Mouse (Mus musculus) layer of hippocampus, adult 2 months (tissue): ENCODE data around the gene Pcsk2. TPM values are rescaled to one million over a fixed set of nuclear protein-coding genes. Genes with fewer than 3 reads are reported as not detected.

ENCODE experiments used
- DNase-seq, 2 experiments: peaks; one replicate each; pipeline ENCODE4 v3.0.0; 2022; ENCODE audit warnings: low spot score in 2 of 2
- H3K27ac ChIP-seq: fragments of 200-600 bp; 2 replicates; pipeline ENCODE4 v1.8.1; 2022
- H3K4me3 ChIP-seq: fragments of 200-600 bp; 2 replicates; pipeline ENCODE4 v1.8.1; 2022; ENCODE audit warnings: mild to moderate bottlenecking
- CTCF ChIP-seq: fragments of 200-600 bp; conservative IDR thresholded peaks from 2 replicates; pipeline ENCODE4 v1.8.1; 2022; ENCODE audit warnings: antibody characterized with exemption, mild to moderate bottlenecking, moderate library complexity
- total RNA-seq, 2 experiments: library from RNA; stranded (reverse); gene quantifications; 2 replicates each; pipeline ENCODE4 v1.2.3; 2021

The Pcsk2 gene
- total RNA-seq, 2 experiments from 2014 or later, result 168 to 172 TPM

DNA sequence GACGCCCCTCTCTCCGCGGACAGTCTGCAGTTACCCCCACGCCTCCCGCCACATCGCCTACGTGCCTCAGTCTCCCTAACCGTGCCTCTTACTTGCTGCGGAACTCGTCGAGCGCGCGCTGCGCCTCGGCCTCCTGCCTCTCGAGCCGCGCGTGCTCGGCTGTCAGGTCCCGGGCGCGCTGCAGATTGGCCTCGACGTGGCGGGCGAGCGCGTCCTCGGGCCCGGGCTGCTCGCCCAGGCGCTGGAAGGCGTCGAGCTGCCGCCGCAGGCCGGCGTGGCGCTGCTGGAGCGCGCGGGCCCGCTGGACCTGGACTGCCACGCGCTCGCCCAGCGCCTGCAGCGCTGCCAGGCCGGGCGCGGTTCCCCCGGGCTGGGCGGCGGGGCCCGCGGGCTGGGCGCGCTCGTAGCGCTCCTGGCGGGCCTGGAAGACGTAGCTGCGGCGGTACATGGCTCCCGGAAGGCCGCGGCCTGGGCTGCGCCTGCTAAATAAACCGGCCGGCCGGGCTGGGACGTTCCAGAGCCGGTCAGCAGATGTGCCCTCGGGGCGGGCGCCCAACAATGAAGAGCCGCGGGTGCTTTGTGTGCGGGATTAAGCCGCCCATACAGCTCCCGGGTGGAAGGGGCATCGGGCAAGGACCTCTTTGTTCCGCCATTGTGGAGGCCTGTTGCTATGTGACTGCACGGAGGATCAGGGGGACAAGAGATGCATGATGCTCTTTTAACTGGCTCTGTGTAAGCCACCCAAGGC, 316.7 kb downstream of the Pcsk2 start, which contains the start of gene Bfsp1:
TSS of gene Bfsp1 (minus strand) at position 690 of the 748 bp plus-strand sequence.
- DNase-seq, result no peak
- no peak for TF ChIP-seq CTCF
- H3K27ac ChIP-seq, result no peak within 1 kb of the TSS
- peak within 1 kb of the TSS; percentile 43 for H3K4me3 ChIP-seq

DNA sequence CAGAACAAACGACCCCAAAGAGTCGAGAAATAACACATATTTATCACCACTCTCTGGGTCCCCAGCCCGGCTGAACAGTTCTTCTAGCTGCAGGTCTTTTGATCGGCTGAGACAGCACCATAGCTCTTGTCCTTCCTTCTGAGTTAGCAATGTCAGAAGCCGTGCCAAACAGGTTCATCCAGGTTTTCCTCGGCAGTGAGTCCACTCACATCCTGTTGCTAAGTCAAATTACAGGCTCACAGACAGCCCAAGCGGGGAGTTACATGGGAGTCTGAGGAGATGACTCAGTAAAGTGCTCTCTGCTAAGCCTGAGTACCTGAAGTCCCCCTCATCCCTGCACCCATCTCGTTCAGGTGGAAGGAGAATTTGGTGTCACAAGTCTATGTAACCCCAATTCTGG, 318.6 kb downstream of the Pcsk2 start:
- Histone ChIP-seq H3K27ac (no peak overlapping the region), H3K4me3 (no peak overlapping the region)
- no peak for TF ChIP-seq CTCF
- DNase-seq, result no peak
